Mouse (Mus musculus) activated CD4-positive, CD25-positive, alpha-beta regulatory T cell, adult 9 weeks (primary cell): ENCODE data around the gene Cenpf. TPM values are rescaled to one million over a fixed set of nuclear protein-coding genes. Genes with fewer than 3 reads are reported as not detected.

ENCODE experiments used
- polyA plus RNA-seq: library from polyadenylated mRNA; unstranded; fragments of 100-300 nt; shearing (Covaris generic); gene quantifications from one replicate; pipeline ENCODE4 v1.2.1, GENCODE M21; 2017

Cenpf gene
- polyA plus RNA-seq, result 3.8 TPM

DNA sequence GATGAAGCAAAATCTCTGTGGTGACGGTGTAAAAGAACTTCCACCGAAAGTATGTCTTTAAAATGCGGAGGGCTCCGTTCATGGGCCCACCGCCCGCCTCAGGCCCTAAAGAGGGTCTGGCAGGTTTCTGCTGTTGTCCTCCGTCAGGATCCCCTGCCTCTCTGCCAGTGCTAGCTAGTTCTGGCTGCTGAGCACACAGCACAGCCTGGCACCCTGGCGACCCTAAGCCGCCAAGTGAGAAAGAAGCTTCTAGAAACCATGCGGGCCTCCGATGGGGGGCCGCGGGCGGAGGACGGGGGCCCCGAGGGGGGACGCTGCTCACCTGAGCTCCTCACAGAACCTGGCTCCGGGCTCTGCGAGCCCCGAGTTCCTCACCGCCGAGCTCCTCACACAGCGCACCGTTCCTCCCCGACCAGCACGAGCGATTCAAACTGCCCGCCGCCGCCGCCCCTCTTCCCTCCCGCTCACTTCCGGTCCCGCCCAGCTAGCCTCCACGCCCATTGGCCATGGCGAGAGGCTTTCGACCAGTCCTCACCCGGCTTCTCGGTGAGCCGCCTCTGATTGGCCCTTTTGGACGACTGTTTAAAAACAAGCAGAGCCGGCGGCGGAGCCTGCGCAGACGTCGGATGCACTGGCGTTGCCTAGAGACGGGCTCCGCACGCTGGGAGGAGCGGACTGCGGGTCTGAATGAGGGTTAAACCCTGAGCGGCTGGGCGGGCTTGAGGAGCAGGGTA lies at the start of gene Cenpf:
Cenpf (minus strand) TSS at position 433 of the 734 bp plus-strand sequence.

DNA sequence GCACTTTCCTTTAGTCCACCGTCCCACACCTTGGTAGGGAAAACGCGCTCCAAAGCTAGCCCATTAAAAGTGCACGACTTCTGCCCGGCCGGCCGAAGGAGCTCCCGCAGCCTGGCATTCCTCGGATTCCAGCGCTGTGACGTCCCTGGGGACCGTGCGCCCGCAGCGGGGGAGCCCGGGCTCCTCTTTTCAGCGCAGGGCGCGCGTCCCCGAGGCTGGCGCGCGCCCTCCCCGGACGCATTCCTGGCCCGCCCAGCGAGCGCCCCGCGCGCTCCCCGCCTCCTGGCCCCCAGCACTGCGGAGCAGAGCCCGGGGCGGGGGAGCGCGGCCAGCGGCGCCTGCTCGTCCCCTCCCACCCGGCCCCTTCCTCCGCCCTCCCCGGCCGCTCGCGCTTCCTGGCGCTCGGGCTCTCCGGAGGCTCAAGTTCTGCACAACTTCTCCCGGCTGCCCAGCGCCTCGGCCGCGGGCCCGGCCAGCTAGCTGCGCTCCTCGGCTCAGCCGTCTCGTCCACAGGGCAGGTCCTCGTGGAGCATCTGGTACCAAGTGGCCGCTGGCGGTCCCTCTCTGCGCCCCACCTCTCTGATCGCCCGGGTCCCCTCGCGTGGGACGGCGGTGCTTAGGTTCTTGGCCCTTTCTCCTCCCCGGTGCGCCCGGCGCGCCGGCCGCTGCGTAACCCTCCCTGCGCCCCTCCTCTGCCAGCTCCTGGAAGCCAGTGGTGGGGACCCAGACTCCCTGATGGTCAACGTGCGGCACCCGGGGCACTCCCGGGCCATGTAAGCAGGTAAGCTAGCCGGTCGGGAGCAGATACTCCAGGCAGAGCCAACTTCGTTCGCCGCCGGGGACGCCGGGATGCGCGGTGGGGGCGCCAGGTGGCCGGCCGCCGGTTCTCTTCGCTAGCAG lies 40.2 kb upstream of the Cenpf start, which contains the start of gene Ptpn14:
Ptpn14 (plus strand) TSS at position 385 of the 900 bp plus-strand sequence.

Other genes starting within 250 kb of the Cenpf start
- 0.20 TPM for gene Ptpn14, start 40.2 kb upstream of the Cenpf start, polyA plus RNA-seq
- 7.5 TPM for gene Smyd2, start 234.3 kb upstream of the Cenpf start, polyA plus RNA-seq